Comparison of ENCODE assay signal across 24 mouse cellular contexts in the genomic region with DNA sequence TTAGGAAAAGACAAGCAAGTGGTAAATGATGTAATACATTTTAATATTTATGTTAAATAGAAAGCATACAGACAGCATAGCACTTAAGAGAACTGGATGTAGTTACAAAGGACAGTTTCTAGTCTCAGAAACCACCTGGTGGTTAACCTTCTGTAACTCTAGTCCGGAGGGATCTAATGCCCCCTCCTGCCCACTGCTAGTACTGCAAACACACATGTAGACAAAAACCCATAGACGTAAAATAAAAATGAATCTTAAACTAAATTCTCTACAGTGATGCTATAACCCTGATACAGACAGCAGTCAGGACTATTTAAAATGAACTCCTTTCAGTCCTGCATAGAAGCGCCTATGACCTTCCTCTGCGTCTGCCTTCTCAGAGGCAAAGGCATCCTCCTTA. TPM values are rescaled to one million over a fixed set of nuclear protein-coding genes. Genes with fewer than 3 reads are reported as not detected.
DNase-seq lines count a peak whose midpoint lies in the region; ATAC-seq and TF ChIP-seq lines count a peak whose summit lies in the region.
"Had no signal": no experiment of that assay in that cellular context is flagged by ENCODE, and none has a peak within 500 bp of the region (broad histone marks: within the 10 kb centered on the region; RNA-seq: fewer than 3 reads in every experiment).

No protein-coding gene starts in this region.

- no peak for ATAC-seq in CD4-positive, CD25-positive, alpha-beta regulatory T cell, adult 4 months
- peak; percentile 46; the same call in 1 of the 2 replicates for ATAC-seq in megakaryocyte progenitor cell, adult 5-6 weeks (replicated peaks; ENCODE audit: poor library complexity)
- ATAC-seq in cerebellum, adult (ENCODE audit: insufficient number of reproducible peaks, low FRiP score, low TSS enrichment): no peak
- ATAC-seq in midbrain, postnatal 0 days (ENCODE audit: low FRiP score): no peak
- ATAC-seq: forebrain, embryonic 16.5 days; intestine, embryonic 15.5 days; midbrain, embryonic 16.5 days had no signal

- H3K9ac ChIP-seq in ES-E14 (ENCODE audit: insufficient read depth, low read depth, low read length, poor library complexity, severe bottlenecking): no peak overlapping the region
- H3K9ac ChIP-seq in midbrain, postnatal 0 days (replicated peaks; ENCODE audit: low read length, poor library complexity, severe bottlenecking): no peak overlapping the region
- H3K9ac ChIP-seq: embryonic facial prominence, embryonic 15.5 days; hindbrain, embryonic 12.5 days; intestine, embryonic 15.5 days; liver, embryonic 15.5 days had no signal

- H3K4me1 ChIP-seq in ES-E14 (ENCODE audit: control insufficient read depth in 2 of 2, insufficient read depth in 2 of 2, low read length in 2 of 2, poor library complexity in 1 of 2): no peaks in the 10 kb centered on the region
- H3K4me1 ChIP-seq in midbrain, postnatal 0 days (ENCODE audit: insufficient read depth, low read length): no peaks in the 10 kb centered on the region
- H3K4me1 ChIP-seq: embryonic facial prominence, embryonic 15.5 days; heart, embryonic 10.5 days; hindbrain, embryonic 12.5 days; intestine, embryonic 15.5 days; liver, embryonic 15.5 days; megakaryocyte, embryonic 14.5 days had no signal

- 93% methylated on average over 4 of the region's 4 CpGs for WGBS in midbrain, postnatal 0 days

- in situ Hi-C loops in ES-E14 (cut with MboI; ENCODE audit: low sequenced_read_pairs in 2 of 2, unreplicated experiment in 2 of 2): no loop called here

- no peaks in the 10 kb centered on the region for H3K36me3 ChIP-seq in ES-E14 (ENCODE audit: control insufficient read depth, insufficient read depth, low read length, poor library complexity, severe bottlenecking)
- H3K36me3 ChIP-seq in midbrain, postnatal 0 days (ENCODE audit: insufficient read depth, low read length): no peaks in the 10 kb centered on the region
- H3K36me3 ChIP-seq: intestine, embryonic 15.5 days; liver, embryonic 15.5 days had no signal

- TF ChIP-seq CTCF in midbrain, postnatal 0 days (IDR thresholded peaks at IDR 0.05): no peak

- peak; percentile 11 for DNase-seq in CD4-positive, CD25-positive, alpha-beta regulatory T cell, adult 2 months (ENCODE audit: low read depth, low spot score)
- peak; percentile 12 for DNase-seq in 3T3-L1 (ENCODE audit: low read depth, low spot score)
- peak; percentile 28 for DNase-seq in ES-E14 (ENCODE audit: low read depth, low spot score)
- DNase-seq in midbrain, postnatal 0 days (ENCODE audit: low spot score): no peak
- no peak for DNase-seq in gastrocnemius, postnatal 25 days
- DNase-seq: adrenal gland, postnatal 36 days; cerebellum, adult 18-20 months; cerebellum, postnatal 25 days; gastrocnemius, postnatal 36 days; heart, postnatal 10 days; kidney, postnatal 4 days; lung, postnatal 14 days; right cerebral cortex, postnatal 14 days had no signal

- no peaks in the 10 kb centered on the region; the same call in 1 of the 2 replicates for H3K9me3 ChIP-seq in ES-E14 (ENCODE audit: control insufficient read depth, insufficient read depth, low read depth, low read length)
- H3K9me3 ChIP-seq in midbrain, postnatal 0 days (ENCODE audit: low read length): 0 out of 2 replicates have a peak, but pooled peaks cover 6% of the 10 kb centered on the region
- H3K9me3 ChIP-seq: embryonic facial prominence, embryonic 15.5 days; heart, embryonic 10.5 days; intestine, embryonic 15.5 days; liver, embryonic 15.5 days had no signal

- no peaks in the 10 kb centered on the region for H3K27me3 ChIP-seq in midbrain, postnatal 0 days (ENCODE audit: insufficient read depth, low read length)
- H3K27me3 ChIP-seq: embryonic facial prominence, embryonic 15.5 days; hindbrain, embryonic 12.5 days; intestine, embryonic 15.5 days; liver, embryonic 15.5 days; megakaryocyte, embryonic 14.5 days had no signal

- H3K4me3 ChIP-seq in ES-E14 (ENCODE audit: insufficient read depth in 1 of 2, low read depth in 1 of 2, low read length in 2 of 2, poor library complexity in 1 of 2, severe bottlenecking in 1 of 2): no peak overlapping the region
- no peak overlapping the region for H3K4me3 ChIP-seq in midbrain, postnatal 0 days (ENCODE audit: low read depth, low read length)
- H3K4me3 ChIP-seq: embryonic facial prominence, embryonic 15.5 days; heart, embryonic 10.5 days; hindbrain, embryonic 12.5 days; intestine, embryonic 15.5 days; liver, embryonic 15.5 days; megakaryocyte, embryonic 14.5 days had no signal

- H3K4me2 ChIP-seq in midbrain, postnatal 0 days (ENCODE audit: low read depth, low read length, poor library complexity, severe bottlenecking): no peak overlapping the region
- H3K4me2 ChIP-seq: embryonic facial prominence, embryonic 15.5 days; hindbrain, embryonic 12.5 days; intestine, embryonic 15.5 days; liver, embryonic 15.5 days had no signal

- H3K27ac ChIP-seq in ES-E14 (ENCODE audit: insufficient read depth, low read depth, low read length, poor library complexity, severe bottlenecking): no peak overlapping the region
- no peak overlapping the region for H3K27ac ChIP-seq in midbrain, postnatal 0 days (ENCODE audit: low read depth, low read length)
- H3K27ac ChIP-seq: embryonic facial prominence, embryonic 15.5 days; heart, embryonic 10.5 days; hindbrain, embryonic 12.5 days; intestine, embryonic 15.5 days; liver, embryonic 15.5 days had no signal

TF ChIP-seq in ES-E14, 5 proteins besides CTCF, POLR2A, EP300 and RAD21:
- no peak for TF ChIP-seq MAFK (IDR thresholded peaks at IDR 0.05; ENCODE audit: insufficient read depth, low read depth, low read length)
- peak; percentile 63; the same call in 1 of the 2 replicates for TF ChIP-seq ZC3H11A (IDR thresholded peaks at IDR 0.05; ENCODE audit: borderline replicate concordance, low read depth, low read length)

RNA-seq across cellular contexts. Expression of a gene that starts 24.1 kb away (rescaled TPM):
- polyA plus RNA-seq in CD4-positive, CD25-positive, alpha-beta regulatory T cell, adult 4 months (2017; shearing (Covaris generic)): 10 to 100 TPM; 13.1 to 17.7 TPM
- total RNA-seq in ES-E14 (2012; rRNA removed): 16.1 and 16.7 TPM in 2 replicates
- 22.7 and 27.5 TPM in 2 replicates for total RNA-seq in megakaryocyte progenitor cell, adult 5-6 weeks (2015)
- total RNA-seq in megakaryocyte progenitor cell, adult 5-6 weeks (2017): 10.8 and 13.6 TPM in 2 replicates
- total RNA-seq in midbrain, postnatal 0 days (2014; rRNA removed): 9.5 and 10.7 TPM in 2 replicates
- 10.0 and 10.8 TPM in 2 replicates for polyA plus RNA-seq in midbrain, postnatal 0 days (2015; fragmentation: Nextera tagmentation; extraction: Ambion mirVana)
- total RNA-seq in gastrocnemius, postnatal 25 days (2021): 1 to 10 TPM; 6.3 to 8.1 TPM

Comparison
In these comparisons a context has a peak if more than half of its experiments do, and no peak if none do; other contexts are left out.
1. DNase-seq: peak in CD4-positive, CD25-positive, alpha-beta regulatory T cell, adult 2 months (single experiment), 3T3-L1 (single experiment) and ES-E14 (single experiment); none in midbrain, postnatal 0 days (single experiment) and gastrocnemius, postnatal 25 days (single experiment).